Mouse (Mus musculus) kidney, postnatal 0 days (tissue): ENCODE measurements at regions not wholly inside any gene's neighbourhood (a gene's known extent, or its start where the extent isn't known, plus 50 kb on each side); places are given as distances from the start of the nearest gene placed in this dataset.

Experiments
- ATAC-seq: fragments of 200-750 bp; cut with Nextera tagmentation; replicated peaks from 2 replicates; pipeline ENCODE4 v1.8.0; 2017; ENCODE audit warnings: low read depth, moderate number of reproducible peaks, moderate TSS enrichment, moderate library complexity; ENCODE audit not compliant: low FRiP score
- DNase-seq: peaks from one replicate; pipeline ENCODE4 v3.0.0-alpha.2; 2016; ENCODE audit warnings: low spot score
- H3K27ac ChIP-seq: fragments of 300-500 bp; sonication (generic); 2 replicates; pipeline ENCODE4 v1.5.1; 2014; ENCODE audit warnings: mild to moderate bottlenecking
- H3K27me3 ChIP-seq: fragments of 300-500 bp; sonication (generic); 2 replicates; pipeline ENCODE4 v1.6.1; 2014; ENCODE audit warnings: low read length, mixed read lengths; ENCODE audit not compliant: insufficient read depth
- H3K36me3 ChIP-seq: fragments of 300-500 bp; sonication (generic); 2 replicates; pipeline ENCODE4 v1.6.1; 2014; ENCODE audit warnings: low read length, mixed read lengths; ENCODE audit not compliant: insufficient read depth
- H3K4me1 ChIP-seq: fragments of 300-500 bp; sonication (generic); replicated peaks from 2 replicates; pipeline ENCODE4 v1.6.1; 2014; ENCODE audit warnings: antibody characterized with exemption, low read length, mixed read lengths; ENCODE audit not compliant: insufficient read depth
- H3K4me2 ChIP-seq: fragments of 300-500 bp; sonication (generic); 2 replicates; pipeline ENCODE4 v1.6.1; 2014; ENCODE audit warnings: mild to moderate bottlenecking, low read length, moderate library complexity, mixed read lengths
- H3K4me3 ChIP-seq: fragments of 300-500 bp; sonication (generic); replicated peaks from 2 replicates; pipeline ENCODE4 v1.5.1; 2014; ENCODE audit warnings: low read depth, low read length
- H3K9ac ChIP-seq: fragments of 300-500 bp; sonication (generic); 2 replicates; pipeline ENCODE4 v1.6.1; 2014; ENCODE audit warnings: low read depth, low read length
- H3K9me3 ChIP-seq: fragments of 300-500 bp; sonication (generic); replicated peaks from 2 replicates; pipeline ENCODE4 v1.6.1; 2016; ENCODE audit warnings: low read length, inconsistent platforms, mixed read lengths
- CTCF ChIP-seq: IDR thresholded peaks from 2 replicates; pipeline ENCODE4 v1.5.1; 2016; ENCODE audit warnings: antibody characterized with exemption, low read depth, mild to moderate bottlenecking, moderate library complexity
- WGBS: fragments of 180-500 bp; shearing (Covaris S2); extraction: QIAGEN DNeasy Blood & Tissue Kit; methylation state at CpG from one replicate; pipeline ENCODE4 v1.1.7; 2014; 5-methylcytosine and 5-hydroxymethylcytosine counted together

GRCm38 (mm10) chr9:61233251-61233650 lies 138.9 kb upstream of the Tle3 start:
- H3K27ac ChIP-seq = no peak overlapping the region
- H3K4me1 ChIP-seq = 0 out of 2 replicates have a peak, but pooled peaks cover 4% of the 10 kb centered on the region
- H3K27me3 ChIP-seq = no peaks in the 10 kb centered on the region
- DNase-seq (no peak), ATAC-seq (no peak)
- no peaks in the 10 kb centered on the region for H3K36me3 ChIP-seq
- no peak overlapping the region for H3K4me3 ChIP-seq
- no peaks in the 10 kb centered on the region for H3K9me3 ChIP-seq
- WGBS = 74% methylated on average over 2 of the region's 2 CpGs
- no peak overlapping the region for H3K4me2 ChIP-seq
- no peak for TF ChIP-seq CTCF
- H3K9ac ChIP-seq = no peak overlapping the region

GRCm38 (mm10) chr9:61235653-61236610 lies 136.2 kb upstream of the Tle3 start:
- no peaks in the 10 kb centered on the region for H3K9me3 ChIP-seq
- DNase-seq = peak; percentile 33
- WGBS = 38% methylated on average over 17 of the region's 17 CpGs

GRCm38 (mm10) chr9:61238687-61239250 lies 133.4 kb upstream of the Tle3 start:
- Histone ChIP-seq H3K4me3 (no peak overlapping the region), H3K27ac (no peak overlapping the region), H3K9ac (no peak overlapping the region), H3K27me3 (no peaks in the 10 kb centered on the region), H3K4me1 (0 out of 2 replicates have a peak, but pooled peaks cover 5% of the 10 kb centered on the region), H3K9me3 (no peaks in the 10 kb centered on the region), H3K36me3 (no peaks in the 10 kb centered on the region), H3K4me2 (no peak overlapping the region)
- DNase-seq (no peak), ATAC-seq (no peak)
- 70% methylated on average over 4 of the region's 4 CpGs for WGBS
- no peak for TF ChIP-seq CTCF

More at GRCm38 (mm10) chr9:61235653-61236610, 136.2 kb upstream of the Tle3 start:
- no peak overlapping the region for H3K4me2 ChIP-seq
- H3K27me3 ChIP-seq = no peaks in the 10 kb centered on the region
- no peak overlapping the region for H3K4me3 ChIP-seq
- no peak overlapping the region for H3K9ac ChIP-seq
- H3K27ac ChIP-seq = no peak overlapping the region
- H3K36me3 ChIP-seq = no peaks in the 10 kb centered on the region
- no peaks in the 10 kb centered on the region for H3K4me1 ChIP-seq
- no peak for TF ChIP-seq CTCF
- ATAC-seq = no peak

- WGBS = 80% methylated on average over 4 of the region's 4 CpGs
These were observed 132.8 kb upstream of the Tle3 start for GRCm38 (mm10) chr9:61239328-61239727.

DNA sequence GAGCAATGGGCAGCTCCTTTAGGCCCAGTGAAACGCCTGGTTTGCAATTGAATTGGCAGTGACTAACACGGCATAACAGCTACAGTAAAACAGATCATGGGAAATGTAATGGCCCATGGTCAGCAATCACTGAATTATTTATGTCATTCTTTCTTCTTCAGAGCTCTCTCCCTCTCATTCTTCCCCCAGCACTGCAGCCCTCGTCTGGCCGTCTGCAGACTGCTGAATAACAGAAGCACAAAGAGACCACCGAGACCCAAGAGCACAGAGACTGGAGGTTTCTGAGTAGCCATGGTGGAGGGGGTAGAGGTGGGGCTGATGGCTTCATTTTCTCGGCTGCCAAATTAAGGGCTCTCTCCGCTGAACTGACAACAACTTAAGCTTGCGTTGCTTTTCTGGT lies 130.7 kb upstream of the Tle3 start:
- Histone ChIP-seq H3K9me3 (no peaks in the 10 kb centered on the region), H3K36me3 (no peaks in the 10 kb centered on the region), H3K4me1 (0 out of 2 replicates have a peak, but pooled peaks cover 5% of the 10 kb centered on the region), H3K4me3 (no peak overlapping the region), H3K27ac (no peak overlapping the region), H3K9ac (no peak overlapping the region), H3K27me3 (no peaks in the 10 kb centered on the region), H3K4me2 (no peak overlapping the region)
- ATAC-seq = no peak
- no peak for TF ChIP-seq CTCF
- peak; percentile 44 for DNase-seq
- 27% methylated on average over 8 of the region's 8 CpGs for WGBS

More at GRCm38 (mm10) chr9:61239328-61239727, 132.8 kb upstream of the Tle3 start:
- H3K27me3 ChIP-seq = no peaks in the 10 kb centered on the region
- no peaks in the 10 kb centered on the region for H3K9me3 ChIP-seq
- TF ChIP-seq CTCF = no peak
- DNase-seq (no peak), ATAC-seq (no peak)
- H3K27ac ChIP-seq = no peak overlapping the region
- H3K4me1 ChIP-seq = 0 out of 2 replicates have a peak, but pooled peaks cover 5% of the 10 kb centered on the region
- no peak overlapping the region for H3K4me2 ChIP-seq
- H3K4me3 ChIP-seq = no peak overlapping the region
- H3K36me3 ChIP-seq = no peaks in the 10 kb centered on the region
- H3K9ac ChIP-seq = no peak overlapping the region

DNA sequence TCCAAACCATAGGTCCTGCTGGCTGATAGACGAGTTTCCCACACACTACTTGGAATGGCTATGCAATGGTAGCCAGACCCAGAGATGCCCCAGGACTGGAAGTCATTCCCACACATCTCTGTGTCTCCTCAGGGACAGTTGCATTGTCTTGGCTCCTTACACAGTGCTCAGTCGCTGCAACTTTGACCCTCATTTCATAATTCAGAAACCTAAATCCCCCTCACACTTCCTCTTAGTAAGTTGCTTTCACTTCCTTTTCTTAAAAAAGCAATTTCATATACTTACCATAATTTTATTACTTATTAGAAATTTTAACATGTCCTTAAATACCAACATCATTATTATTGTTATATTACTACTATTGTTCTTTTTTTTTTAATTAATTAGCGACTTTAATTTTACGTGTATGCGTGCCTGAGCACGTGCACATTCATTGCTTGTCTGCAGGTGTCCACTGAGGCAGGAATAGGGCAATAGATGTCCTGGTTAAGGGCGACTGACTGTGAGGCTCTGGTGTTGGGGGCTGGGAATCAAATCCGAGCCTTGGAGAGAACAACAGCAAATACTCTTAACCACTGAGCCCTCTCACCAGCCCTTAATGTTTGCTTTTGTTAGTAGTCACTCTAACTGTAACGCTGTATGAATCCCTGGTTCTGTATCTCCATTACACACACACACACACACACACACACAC lies 129.9 kb upstream of the Tle3 start:
- no peak for DNase-seq
- ATAC-seq = no peak
- Histone ChIP-seq H3K36me3 (no peaks in the 10 kb centered on the region), H3K4me2 (no peak overlapping the region), H3K4me1 (0 out of 2 replicates have a peak, but pooled peaks cover 5% of the 10 kb centered on the region), H3K27ac (no peak overlapping the region), H3K9ac (no peak overlapping the region), H3K27me3 (no peaks in the 10 kb centered on the region), H3K9me3 (no peaks in the 10 kb centered on the region), H3K4me3 (no peak overlapping the region)
- 74% methylated on average over 9 of the region's 9 CpGs for WGBS
- no peak for TF ChIP-seq CTCF
